ENCODE assay signal across 8 mouse cellular contexts in the genomic region with DNA sequence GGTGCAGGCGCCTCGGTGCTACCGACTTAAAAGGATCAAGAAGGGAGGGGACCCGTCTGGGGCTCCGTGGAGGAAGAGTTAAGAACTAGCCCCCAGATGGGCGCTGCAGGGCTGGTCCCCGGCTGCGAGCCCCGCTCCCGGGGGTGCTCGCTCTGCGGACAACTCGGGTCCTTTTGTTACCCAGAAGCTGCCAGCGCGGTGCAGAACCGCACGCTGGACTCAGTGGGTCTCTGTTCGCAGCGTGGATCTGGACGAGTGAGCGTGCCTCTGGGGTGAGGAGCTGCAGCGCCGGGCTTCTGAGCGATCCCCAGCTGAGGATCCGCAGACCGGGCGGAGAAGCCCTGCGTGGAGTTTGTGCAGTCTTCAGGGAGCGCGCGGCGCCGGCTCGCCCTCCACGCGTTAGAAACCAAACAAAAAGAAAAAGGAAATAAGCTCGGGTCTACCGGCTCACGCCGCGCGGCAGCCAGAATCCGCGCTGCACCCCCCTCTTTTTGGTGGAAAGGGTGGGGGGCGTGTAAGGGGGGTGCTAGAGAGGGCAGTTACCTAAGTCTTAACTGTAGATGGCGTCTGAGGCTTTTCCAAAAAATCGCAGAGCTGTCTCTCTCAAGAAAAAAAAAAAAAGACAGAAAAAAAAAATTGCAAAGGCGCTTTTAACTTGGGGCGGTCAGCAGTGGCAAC. TPM values are rescaled to one million over a fixed set of nuclear protein-coding genes. Genes with fewer than 3 reads are reported as not detected.
DNase-seq lines count a peak whose midpoint lies in the region; ATAC-seq and TF ChIP-seq lines count a peak whose summit lies in the region.

No protein-coding gene starts in this region.

- H3K27me3 ChIP-seq in forebrain, embryonic 11.5 days (ENCODE audit: control insufficient read depth, insufficient read depth, low read length) = no peaks in the 10 kb centered on the region
- no peaks in the 10 kb centered on the region for H3K27me3 ChIP-seq in heart, embryonic 15.5 days
- H3K27me3 ChIP-seq in kidney, postnatal 0 days (ENCODE audit: insufficient read depth, low read length) = no peaks in the 10 kb centered on the region
- no peaks in the 10 kb centered on the region for H3K27me3 ChIP-seq in neural tube, embryonic 14.5 days (ENCODE audit: control insufficient read depth, insufficient read depth, low read length)

- peak; percentile 51 for ATAC-seq in forebrain, embryonic 11.5 days (replicated peaks; ENCODE audit: low FRiP score)
- peak; percentile 41 for ATAC-seq in heart, embryonic 15.5 days (replicated peaks; ENCODE audit: insufficient number of reproducible peaks, insufficient read depth, low FRiP score, low read depth)
- ATAC-seq in kidney, postnatal 0 days (replicated peaks; ENCODE audit: low FRiP score, low read depth) = peak; percentile 18; the same call in 1 of the 2 replicates
- peak; percentile 42 for ATAC-seq in neural tube, embryonic 14.5 days (ENCODE audit: low read depth)

- H3K9ac ChIP-seq in forebrain, embryonic 11.5 days (ENCODE audit: low read length) = peak overlapping the region; percentile 98
- peak overlapping the region; percentile 94 for H3K9ac ChIP-seq in heart, embryonic 15.5 days
- peak overlapping the region; percentile 91 for H3K9ac ChIP-seq in kidney, postnatal 0 days (ENCODE audit: low read depth, low read length)
- H3K9ac ChIP-seq in neural tube, embryonic 14.5 days (replicated peaks; ENCODE audit: low read depth, low read length) = peak overlapping the region; percentile 92

- H3K36me3 ChIP-seq in forebrain, embryonic 11.5 days (ENCODE audit: control insufficient read depth, insufficient read depth, low read length) = no peaks in the 10 kb centered on the region
- H3K36me3 ChIP-seq in heart, embryonic 15.5 days = no peaks in the 10 kb centered on the region
- H3K36me3 ChIP-seq in kidney, postnatal 0 days (ENCODE audit: insufficient read depth, low read length) = no peaks in the 10 kb centered on the region
- H3K36me3 ChIP-seq in neural tube, embryonic 14.5 days (ENCODE audit: control insufficient read depth, insufficient read depth, low read length) = no peaks in the 10 kb centered on the region

- peak overlapping the region; percentile 81 for H3K4me3 ChIP-seq in forebrain, embryonic 11.5 days (ENCODE audit: low read depth, low read length)
- H3K4me3 ChIP-seq in heart, embryonic 15.5 days = peak overlapping the region; percentile 82
- H3K4me3 ChIP-seq in kidney, postnatal 0 days (replicated peaks; ENCODE audit: low read depth, low read length) = peak overlapping the region; percentile 81
- H3K4me3 ChIP-seq in neural tube, embryonic 14.5 days (ENCODE audit: low read depth, low read length) = peak overlapping the region; percentile 98

- no peaks in the 10 kb centered on the region for H3K9me3 ChIP-seq in forebrain, embryonic 11.5 days (ENCODE audit: control insufficient read depth, low read length)
- H3K9me3 ChIP-seq in heart, embryonic 15.5 days (replicated peaks) = no peaks in the 10 kb centered on the region
- no peaks in the 10 kb centered on the region for H3K9me3 ChIP-seq in kidney, postnatal 0 days (replicated peaks; ENCODE audit: low read length)
- H3K9me3 ChIP-seq in neural tube, embryonic 14.5 days (ENCODE audit: control insufficient read depth, low read length) = no peaks in the 10 kb centered on the region

- H3K4me2 ChIP-seq in forebrain, embryonic 11.5 days (ENCODE audit: low read depth, low read length, severe bottlenecking) = peak overlapping the region; percentile 63
- H3K4me2 ChIP-seq in heart, embryonic 15.5 days = peak overlapping the region; percentile 86
- peak overlapping the region; percentile 60 for H3K4me2 ChIP-seq in kidney, postnatal 0 days (ENCODE audit: low read length)
- peak overlapping the region; percentile 84 for H3K4me2 ChIP-seq in neural tube, embryonic 14.5 days (ENCODE audit: low read depth, low read length)

- under 1% methylated on average over 49 of the region's 49 CpGs for WGBS in forebrain, embryonic 11.5 days
- under 1% methylated on average over 49 of the region's 49 CpGs for WGBS in heart, embryonic 15.5 days
- WGBS in kidney, postnatal 0 days = under 1% methylated on average over 49 of the region's 49 CpGs
- WGBS in neural tube, embryonic 14.5 days = under 1% methylated on average over 49 of the region's 49 CpGs

- DNase-seq in B cell, adult 2 months = peak; percentile 81 to 82
- peak; percentile 80 for DNase-seq in adrenal gland, adult 2 months
- DNase-seq in forebrain, embryonic 11.5 days (ENCODE audit: low spot score) = peak; percentile 88
- peak; percentile 94 for DNase-seq in kidney, postnatal 0 days (ENCODE audit: low spot score)
- peak; percentile 58 to 65 for DNase-seq in lung, adult 18-20 months
- DNase-seq in telencephalon, adult 2 months (ENCODE audit: low read depth, low spot score) = peak; percentile 84

- peaks cover 16% of the 10 kb centered on the region for H3K4me1 ChIP-seq in forebrain, embryonic 11.5 days (replicated peaks; ENCODE audit: control insufficient read depth, insufficient read depth, low read length)
- H3K4me1 ChIP-seq in heart, embryonic 15.5 days (replicated peaks) = peaks cover 18% of the 10 kb centered on the region
- peaks cover 10% of the 10 kb centered on the region; the same call in 1 of the 2 replicates for H3K4me1 ChIP-seq in kidney, postnatal 0 days (replicated peaks; ENCODE audit: insufficient read depth, low read length)
- H3K4me1 ChIP-seq in neural tube, embryonic 14.5 days (ENCODE audit: control insufficient read depth, insufficient read depth, low read length) = peaks cover 8% of the 10 kb centered on the region; the same call in 1 of the 2 replicates

- H3K27ac ChIP-seq in forebrain, embryonic 11.5 days (ENCODE audit: low read depth, low read length) = peak overlapping the region; percentile 87
- H3K27ac ChIP-seq in heart, embryonic 15.5 days = peak overlapping the region; percentile 99
- H3K27ac ChIP-seq in kidney, postnatal 0 days = peak overlapping the region; percentile 92
- peak overlapping the region; percentile 97 for H3K27ac ChIP-seq in neural tube, embryonic 14.5 days (ENCODE audit: low read depth, low read length)

- peak; percentile 59 for TF ChIP-seq CTCF in kidney, postnatal 0 days (IDR thresholded peaks at IDR 0.05; ENCODE audit: low read depth)

RNA-seq across cellular contexts. Expression of a gene that starts 1.0 kb away (rescaled TPM):
- total RNA-seq in adrenal gland, adult 2 months (2021) = 10 to 100 TPM; 10.7 to 16.3 TPM
- polyA plus RNA-seq in adrenal gland, adult 2 months (2012; rRNA removed) = 8.8 and 10.5 TPM in 2 replicates
- 57.4 and 59.5 TPM in 2 replicates for polyA plus RNA-seq in forebrain, embryonic 11.5 days (2014; fragmentation: Nextera tagmentation; extraction: Ambion mirVana)
- 44.9 and 48.3 TPM in 2 replicates for polyA plus RNA-seq in heart, embryonic 15.5 days (2015; fragmentation: Nextera tagmentation; extraction: Ambion mirVana)
- 51.4 and 53.0 TPM in 2 replicates for polyA plus RNA-seq in kidney, postnatal 0 days (2015; fragmentation: Nextera tagmentation; extraction: Ambion mirVana)
- polyA plus RNA-seq in neural tube, embryonic 14.5 days (2014; fragmentation: Nextera tagmentation; extraction: Ambion mirVana) = 145 and 166 TPM in 2 replicates

Comparison
In these comparisons a context has a peak if more than half of its experiments do, and no peak if none do; other contexts are left out.
1. Peak in every context shown above with its lines: DNase-seq, ATAC-seq, H3K4me3 ChIP-seq and H3K27ac ChIP-seq.